Mouse (Mus musculus) thymus, adult 2 months (tissue): ENCODE results near the gene Espn. TPM values are rescaled to one million over a fixed set of nuclear protein-coding genes. Genes with fewer than 3 reads are reported as not detected.
A peak's percentile ranks its signal among the peaks of the same experiment; 100 is the strongest.

Experiments
- DNase-seq: peaks from one replicate; pipeline ENCODE4 v3.0.0; 2021
- H3K27ac ChIP-seq: fragments of 200-500 bp; 2 replicates; pipeline ENCODE4 v1.5.1; 2012; ENCODE audit warnings: low read length, control low read depth; ENCODE audit not compliant: control insufficient read depth, insufficient read depth
- H3K27me3 ChIP-seq: fragments of 200-500 bp; 2 replicates; pipeline ENCODE4 v1.6.1; 2012; ENCODE audit warnings: mild to moderate bottlenecking, low read length, moderate library complexity, mixed read lengths; ENCODE audit not compliant: control insufficient read depth, insufficient read depth
- H3K36me3 ChIP-seq: fragments of 200-500 bp; 2 replicates; pipeline ENCODE4 v1.6.1; 2012; ENCODE audit warnings: mild to moderate bottlenecking, low read length, moderate library complexity; ENCODE audit not compliant: control insufficient read depth, insufficient read depth
- H3K4me1 ChIP-seq: fragments of 200-500 bp; replicated peaks from 2 replicates; pipeline ENCODE4 v1.6.1; 2012; ENCODE audit warnings: low read length; ENCODE audit not compliant: control insufficient read depth, insufficient read depth
- H3K4me3 ChIP-seq: fragments of 200-500 bp; 2 replicates; pipeline ENCODE4 v1.5.1; 2012; ENCODE audit warnings: mild to moderate bottlenecking, low read length, control low read depth, moderate library complexity; ENCODE audit not compliant: control insufficient read depth, insufficient read depth
- CTCF ChIP-seq: fragments of 200-500 bp; IDR thresholded peaks from 2 replicates; pipeline ENCODE4 v1.5.1; 2012; ENCODE audit warnings: mild to moderate bottlenecking, control low read depth, low read length, moderate library complexity, borderline replicate concordance; ENCODE audit not compliant: control insufficient read depth, poor library complexity, insufficient read depth; ENCODE audit errors: extremely low read depth
- POLR2A ChIP-seq: fragments of 200-500 bp; IDR thresholded peaks from 2 replicates; pipeline ENCODE4 v1.6.1; 2012; ENCODE audit warnings: mild to moderate bottlenecking, low read length, control low read depth, moderate library complexity; ENCODE audit not compliant: control insufficient read depth, poor library complexity, insufficient read depth; ENCODE audit errors: extremely low read depth
- WGBS: fragments of 180-500 bp; shearing (Covaris S2); methylation state at CpG from one replicate; pipeline ENCODE4 v1.1.7; 2018; 5-methylcytosine and 5-hydroxymethylcytosine counted together
- polyA plus RNA-seq: library from polyadenylated mRNA; depleted of rRNA; stranded (reverse); fragments of >200 nt; gene quantifications from 2 replicates; pipeline ENCODE4 v1.2.3, GENCODE M21; 2012

The Espn gene
- polyA plus RNA-seq, 1 experiment, result 6.5 TPM

DNA sequence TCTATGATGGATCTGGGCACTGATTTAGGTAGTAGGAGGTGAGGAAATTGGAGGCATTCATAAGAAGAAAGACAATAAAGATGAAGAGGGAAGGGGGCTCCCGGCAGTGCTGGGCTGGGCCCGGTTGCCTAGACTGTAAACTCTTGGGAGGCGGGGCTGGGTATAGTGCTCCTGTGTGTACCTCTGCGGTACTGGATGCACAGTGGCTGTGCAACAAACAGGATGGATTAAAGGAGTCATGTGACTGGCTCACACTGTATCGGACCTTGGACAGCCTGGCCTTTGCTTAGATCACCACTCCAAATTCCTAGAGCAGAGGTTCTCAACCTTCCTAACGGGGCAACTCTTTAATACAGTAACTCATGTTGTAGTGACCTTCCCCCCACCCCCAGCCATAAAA, 9.4 kb upstream of the Espn start:
- H3K4me1 ChIP-seq, result peaks cover 17% of the 10 kb centered on the region
- WGBS, result 93% methylated on average over 6 of the region's 6 CpGs
- DNase-seq, result no peak
- H3K27ac ChIP-seq, result no peak overlapping the region
- TF ChIP-seq CTCF (no peak), POLR2A (no peak)
- H3K27me3 ChIP-seq, result peaks cover 17% of the 10 kb centered on the region; the same call in 1 of the 2 replicates
- H3K4me3 ChIP-seq, result no peak overlapping the region
- no peaks in the 10 kb centered on the region for H3K36me3 ChIP-seq

DNA sequence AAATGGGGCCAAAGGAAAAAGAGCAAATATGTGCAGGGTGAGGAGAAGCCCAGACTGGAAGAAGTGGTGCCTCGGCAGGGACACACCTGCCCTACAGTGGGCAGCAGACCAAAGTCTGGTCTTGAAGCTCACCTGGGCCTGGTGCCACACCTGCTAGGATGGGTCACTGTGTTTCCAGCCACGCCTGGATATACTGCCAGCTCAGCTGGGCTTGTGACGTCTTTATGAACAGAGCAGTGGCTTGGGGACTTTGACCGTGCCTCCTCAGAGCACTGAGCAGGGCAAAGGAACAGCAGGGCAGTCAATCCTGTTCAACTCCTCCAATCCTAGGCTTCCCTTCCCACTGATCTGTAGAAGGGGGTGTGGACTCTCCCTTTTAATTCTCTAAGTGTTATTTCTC, 8.6 kb upstream of the Espn start:
- Histone ChIP-seq H3K4me1 (peaks cover 14% of the 10 kb centered on the region), H3K36me3 (no peaks in the 10 kb centered on the region), H3K27me3 (peaks cover 17% of the 10 kb centered on the region; the same call in 1 of the 2 replicates), H3K4me3 (no peak overlapping the region), H3K27ac (no peak overlapping the region)
- WGBS, result 72% methylated on average over 4 of the region's 4 CpGs
- TF ChIP-seq POLR2A (no peak), CTCF (no peak)
- DNase-seq, result no peak

GRCm38 (mm10) chr4:152159285-152159678, 7.1 kb upstream of the Espn start:
- Histone ChIP-seq H3K4me1 (peaks cover 16% of the 10 kb centered on the region), H3K4me3 (no peak overlapping the region), H3K27me3 (peaks cover 17% of the 10 kb centered on the region; the same call in 1 of the 2 replicates), H3K36me3 (no peaks in the 10 kb centered on the region), H3K27ac (no peak overlapping the region)
- TF ChIP-seq CTCF, result no peak
- TF ChIP-seq POLR2A, result no peak
- no peak for DNase-seq
- 5% methylated on average over 19 of the region's 19 CpGs for WGBS

DNA sequence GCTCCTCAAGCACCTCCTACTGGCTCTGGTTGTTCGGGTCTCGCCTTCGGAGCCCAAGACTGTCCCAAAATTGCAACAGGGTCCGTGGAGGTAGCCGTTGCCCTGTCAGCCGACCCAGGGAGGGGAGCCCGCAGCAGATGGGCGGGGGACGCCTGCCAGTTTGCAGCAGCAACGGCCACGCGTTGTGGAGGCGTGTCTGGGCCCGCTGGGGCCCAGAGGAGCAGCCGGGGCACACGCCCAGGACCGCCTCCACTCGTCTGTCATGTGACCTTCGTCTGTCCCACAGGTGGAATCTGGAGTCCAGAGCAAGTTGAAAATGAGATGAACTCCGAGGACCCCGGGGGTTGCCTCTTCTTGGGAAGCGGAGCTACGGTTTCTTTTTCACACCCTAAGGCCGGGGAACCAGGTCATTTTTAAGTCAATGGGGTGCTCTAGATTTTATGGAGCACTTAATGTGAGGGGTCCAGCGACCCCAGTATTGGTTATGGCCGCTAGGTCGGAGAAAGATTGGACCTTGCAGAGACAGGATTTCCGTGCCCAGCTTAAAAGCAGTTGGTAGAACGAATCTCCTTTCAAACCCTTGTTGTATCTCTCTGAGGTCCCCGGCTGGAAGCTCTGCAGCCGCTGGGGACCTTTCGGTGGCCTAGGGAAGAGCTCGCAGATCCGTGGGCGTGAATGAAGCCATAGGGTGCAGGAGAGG, 6.6 kb upstream of the Espn start, which contains the start of gene Hes2:
Hes2 (plus strand) TSS at position 283 of the 700 bp plus-strand sequence.
- Histone ChIP-seq H3K4me3 (no peak within 1 kb of the TSS), H3K27me3 (peaks cover 17% of the 10 kb centered on the region; the same call in 1 of the 2 replicates), H3K36me3 (no peaks in the 10 kb centered on the region), H3K4me1 (peaks cover 19% of the 10 kb centered on the region), H3K27ac (no peak within 1 kb of the TSS)
- TF ChIP-seq CTCF (no peak), POLR2A (no peak)
- WGBS, result 2% methylated on average over 35 of the region's 35 CpGs
- no peak for DNase-seq

GRCm38 (mm10) chr4:152157779-152158584, 5.8 kb upstream of the Espn start:
- DNase-seq, result peak; percentile 58

DNA sequence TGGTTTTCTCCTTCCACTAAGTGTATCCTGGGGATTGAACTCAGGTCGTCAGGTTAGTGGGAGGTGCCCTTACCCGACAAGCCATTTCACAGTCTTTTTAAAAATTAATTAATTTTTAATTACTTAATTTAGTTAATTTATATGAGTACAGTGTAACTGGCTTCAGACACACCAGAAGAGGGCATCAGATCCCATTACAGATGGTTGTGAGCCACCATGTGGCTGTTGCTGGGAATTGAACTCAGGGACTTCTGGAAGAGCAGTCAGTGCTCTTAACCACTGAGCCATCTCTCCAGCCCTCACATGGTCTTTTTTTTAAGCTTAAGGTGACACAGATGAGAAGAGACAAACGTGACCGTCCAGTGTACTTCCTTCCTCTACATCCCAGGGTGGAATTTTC, 2.8 kb upstream of the Espn start:
- Histone ChIP-seq H3K4me1 (peaks cover 31% of the 10 kb centered on the region), H3K36me3 (no peaks in the 10 kb centered on the region), H3K27ac (no peak overlapping the region), H3K27me3 (peaks cover 13% of the 10 kb centered on the region; the same call in 1 of the 2 replicates), H3K4me3 (no peak overlapping the region)
- DNase-seq, result no peak
- 81% methylated on average over 4 of the region's 4 CpGs for WGBS
- TF ChIP-seq CTCF, result no peak
- no peak for TF ChIP-seq POLR2A

More at GRCm38 (mm10) chr4:152157779-152158584, 5.8 kb upstream of the Espn start:
- no peaks in the 10 kb centered on the region for H3K36me3 ChIP-seq
- no peak overlapping the region for H3K27ac ChIP-seq
- no peak overlapping the region for H3K4me3 ChIP-seq
- H3K27me3 ChIP-seq, result peaks cover 17% of the 10 kb centered on the region; the same call in 1 of the 2 replicates
- peaks cover 23% of the 10 kb centered on the region for H3K4me1 ChIP-seq
- TF ChIP-seq POLR2A (no peak), CTCF (peak; percentile 15; the same call in 1 of the 2 replicates)
- WGBS, result 7% methylated on average over 21 of the region's 21 CpGs
